Mouse (Mus musculus): ENCODE results near the gene Grm5. TPM values are rescaled to one million over a fixed set of nuclear protein-coding genes. Genes with fewer than 3 reads are reported as not detected.
A peak's percentile ranks its signal among the peaks of the same experiment; 100 is the strongest.

The Grm5 gene
- polyA plus RNA-seq (2014; fragmentation: Nextera tagmentation; extraction: Ambion mirVana) = 0.23 and 0.50 TPM in 2 replicates

- H3K9ac ChIP-seq (ENCODE audit: low read length) = peak within 1 kb of the TSS; percentile 51
- H3K4me2 ChIP-seq = peak within 1 kb of the TSS; percentile 78
- 20% methylated on average over 2 of the region's 2 CpGs for WGBS
- no peaks in the 10 kb centered on the region for H3K9me3 ChIP-seq (ENCODE audit: control insufficient read depth, low read length)
- DNase-seq (ENCODE audit: low spot score, missing footprints) (no peak), ATAC-seq (ENCODE audit: low FRiP score) (no peak; the same call in 1 of the 2 replicates)
- H3K4me3 ChIP-seq (ENCODE audit: low read depth, low read length) = peak within 1 kb of the TSS; percentile 36
- no peaks in the 10 kb centered on the region for H3K36me3 ChIP-seq (ENCODE audit: control insufficient read depth, insufficient read depth, low read length)
- H3K27ac ChIP-seq (ENCODE audit: low read depth, low read length) = no peak within 1 kb of the TSS
- H3K27me3 ChIP-seq (ENCODE audit: control insufficient read depth, insufficient read depth, low read length) = peaks cover 4% of the 10 kb centered on the region; the same call in 1 of the 2 replicates
- H3K4me1 ChIP-seq (ENCODE audit: control insufficient read depth, insufficient read depth, low read length) = peaks cover 3% of the 10 kb centered on the region; the same call in 1 of the 2 replicates
Measured at GRCm38 (mm10) chr7:87583868-87584267, at the start of gene Grm5. Gene Grm5, plus strand, starts transcription at chr7:87584168.

GRCm38 (mm10) chr7:87539031-87539430 lies 44.9 kb upstream of the Grm5 start:
- Histone ChIP-seq H3K4me1 (ENCODE audit: control insufficient read depth, insufficient read depth, low read length) (no peaks in the 10 kb centered on the region), H3K27me3 (ENCODE audit: control insufficient read depth, insufficient read depth, low read length) (no peaks in the 10 kb centered on the region)
- ATAC-seq (ENCODE audit: low FRiP score) = no peak

GRCm38 (mm10) chr7:87565300-87565699 lies 18.7 kb upstream of the Grm5 start:
- ATAC-seq (ENCODE audit: low FRiP score) (no peak), DNase-seq (ENCODE audit: low spot score, missing footprints) (no peak)
- WGBS = 56% methylated on average over 1 of the region's 1 CpGs
- H3K4me2 ChIP-seq = no peak overlapping the region
- no peak overlapping the region for H3K9ac ChIP-seq (ENCODE audit: low read length)
- no peaks in the 10 kb centered on the region for H3K4me1 ChIP-seq (ENCODE audit: control insufficient read depth, insufficient read depth, low read length)
- no peaks in the 10 kb centered on the region for H3K27me3 ChIP-seq (ENCODE audit: control insufficient read depth, insufficient read depth, low read length)
- no peaks in the 10 kb centered on the region for H3K36me3 ChIP-seq (ENCODE audit: control insufficient read depth, insufficient read depth, low read length)
- H3K27ac ChIP-seq (ENCODE audit: low read depth, low read length) = no peak overlapping the region
- H3K9me3 ChIP-seq (ENCODE audit: control insufficient read depth, low read length) = no peaks in the 10 kb centered on the region
- no peak overlapping the region for H3K4me3 ChIP-seq (ENCODE audit: low read depth, low read length)

More at GRCm38 (mm10) chr7:87539031-87539430, 44.9 kb upstream of the Grm5 start:
- no peaks in the 10 kb centered on the region for H3K9me3 ChIP-seq (ENCODE audit: control insufficient read depth, low read length)
- no peaks in the 10 kb centered on the region for H3K36me3 ChIP-seq (ENCODE audit: control insufficient read depth, insufficient read depth, low read length)
- no peak overlapping the region for H3K4me3 ChIP-seq (ENCODE audit: low read depth, low read length)
- DNase-seq (ENCODE audit: low spot score, missing footprints) = no peak
- H3K27ac ChIP-seq (ENCODE audit: low read depth, low read length) = no peak overlapping the region
- no peak overlapping the region for H3K4me2 ChIP-seq
- no peak overlapping the region for H3K9ac ChIP-seq (ENCODE audit: low read length)

- Histone ChIP-seq H3K4me2 (no peak overlapping the region), H3K27ac (ENCODE audit: low read depth, low read length) (no peak overlapping the region), H3K27me3 (ENCODE audit: control insufficient read depth, insufficient read depth, low read length) (no peaks in the 10 kb centered on the region), H3K4me3 (ENCODE audit: low read depth, low read length) (no peak overlapping the region), H3K9ac (ENCODE audit: low read length) (no peak overlapping the region), H3K9me3 (ENCODE audit: control insufficient read depth, low read length) (no peaks in the 10 kb centered on the region), H3K4me1 (ENCODE audit: control insufficient read depth, insufficient read depth, low read length) (no peaks in the 10 kb centered on the region), H3K36me3 (ENCODE audit: control insufficient read depth, insufficient read depth, low read length) (no peaks in the 10 kb centered on the region)
- ATAC-seq (ENCODE audit: low FRiP score) (peak; percentile 75; the same call in 1 of the 2 replicates), DNase-seq (ENCODE audit: low spot score, missing footprints) (peak; percentile 87)
Measured at GRCm38 (mm10) chr7:87566476-87566875, 17.5 kb upstream of the Grm5 start.

- under 1% methylated on average over 28 of the region's 28 CpGs for WGBS
- Histone ChIP-seq H3K9ac (ENCODE audit: low read length) (peak overlapping the region; percentile 51), H3K27ac (ENCODE audit: low read depth, low read length) (no peak overlapping the region), H3K4me1 (ENCODE audit: control insufficient read depth, insufficient read depth, low read length) (peaks cover 3% of the 10 kb centered on the region; the same call in 1 of the 2 replicates), H3K4me3 (ENCODE audit: low read depth, low read length) (peak overlapping the region; percentile 36), H3K27me3 (ENCODE audit: control insufficient read depth, insufficient read depth, low read length) (peaks cover 4% of the 10 kb centered on the region; the same call in 1 of the 2 replicates), H3K4me2 (peak overlapping the region; percentile 78), H3K36me3 (ENCODE audit: control insufficient read depth, insufficient read depth, low read length) (no peaks in the 10 kb centered on the region), H3K9me3 (ENCODE audit: control insufficient read depth, low read length) (no peaks in the 10 kb centered on the region)
- ATAC-seq (ENCODE audit: low FRiP score) (peak; percentile 97), DNase-seq (ENCODE audit: low spot score, missing footprints) (peak; percentile 94)
Measured at GRCm38 (mm10) chr7:87584281-87584701, 323 bp downstream of the Grm5 start.

DNA sequence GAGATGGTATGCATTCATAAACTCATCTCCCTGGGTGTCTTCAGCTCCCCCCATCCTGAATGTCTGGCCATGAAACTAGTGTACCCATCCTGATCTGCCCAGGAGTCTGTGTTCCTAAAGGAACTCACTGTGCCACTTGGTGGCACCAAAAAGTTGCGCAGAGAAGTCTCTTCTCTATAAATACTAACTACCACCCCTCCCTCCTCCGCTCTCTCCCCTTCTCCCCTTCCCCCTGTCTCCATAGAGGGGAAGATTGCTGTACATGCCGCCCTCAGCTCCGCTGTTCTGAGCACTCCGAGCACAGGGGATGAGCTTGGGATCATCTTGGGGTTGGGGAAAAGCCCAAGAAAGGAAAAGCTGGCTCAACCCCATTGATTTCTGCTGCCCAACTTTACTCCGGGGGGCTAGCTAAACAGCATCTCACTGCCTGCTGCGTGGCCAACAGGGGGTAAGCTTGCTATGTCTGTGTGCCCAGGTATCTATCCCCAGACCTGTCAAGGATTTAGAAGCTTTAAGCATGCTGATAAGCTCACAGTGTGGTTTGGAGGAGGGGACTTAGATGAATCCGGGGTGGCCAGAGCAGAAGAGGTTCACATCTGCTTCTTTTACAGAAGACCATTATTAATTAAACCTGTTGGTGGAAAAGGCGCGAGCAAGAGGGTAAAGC lies 2.4 kb downstream of the Grm5 start:
- Histone ChIP-seq H3K27me3 (ENCODE audit: control insufficient read depth, insufficient read depth, low read length) (peaks cover 4% of the 10 kb centered on the region; the same call in 1 of the 2 replicates), H3K27ac (ENCODE audit: low read depth, low read length) (no peak overlapping the region), H3K9ac (ENCODE audit: low read length) (no peak overlapping the region), H3K36me3 (ENCODE audit: control insufficient read depth, insufficient read depth, low read length) (no peaks in the 10 kb centered on the region), H3K9me3 (ENCODE audit: control insufficient read depth, low read length) (no peaks in the 10 kb centered on the region), H3K4me1 (ENCODE audit: control insufficient read depth, insufficient read depth, low read length) (peaks cover 3% of the 10 kb centered on the region; the same call in 1 of the 2 replicates), H3K4me2 (no peak overlapping the region), H3K4me3 (ENCODE audit: low read depth, low read length) (no peak overlapping the region)
- no peak for DNase-seq (ENCODE audit: low spot score, missing footprints)
- ATAC-seq (ENCODE audit: low FRiP score) = no peak
- 10% methylated on average over 10 of the region's 10 CpGs for WGBS

GRCm38 (mm10) chr7:87587976-87588375 lies 4.0 kb downstream of the Grm5 start:
- Histone ChIP-seq H3K36me3 (ENCODE audit: control insufficient read depth, insufficient read depth, low read length) (no peaks in the 10 kb centered on the region), H3K27ac (ENCODE audit: low read depth, low read length) (no peak overlapping the region), H3K4me1 (ENCODE audit: control insufficient read depth, insufficient read depth, low read length) (peaks cover 3% of the 10 kb centered on the region; the same call in 1 of the 2 replicates), H3K27me3 (ENCODE audit: control insufficient read depth, insufficient read depth, low read length) (peaks cover 4% of the 10 kb centered on the region; the same call in 1 of the 2 replicates), H3K4me3 (ENCODE audit: low read depth, low read length) (no peak overlapping the region), H3K4me2 (no peak overlapping the region), H3K9me3 (ENCODE audit: control insufficient read depth, low read length) (no peaks in the 10 kb centered on the region), H3K9ac (ENCODE audit: low read length) (no peak overlapping the region)
- WGBS = 31% methylated on average over 1 of the region's 1 CpGs
- ATAC-seq (ENCODE audit: low FRiP score) (no peak), DNase-seq (ENCODE audit: low spot score, missing footprints) (no peak)

DNA sequence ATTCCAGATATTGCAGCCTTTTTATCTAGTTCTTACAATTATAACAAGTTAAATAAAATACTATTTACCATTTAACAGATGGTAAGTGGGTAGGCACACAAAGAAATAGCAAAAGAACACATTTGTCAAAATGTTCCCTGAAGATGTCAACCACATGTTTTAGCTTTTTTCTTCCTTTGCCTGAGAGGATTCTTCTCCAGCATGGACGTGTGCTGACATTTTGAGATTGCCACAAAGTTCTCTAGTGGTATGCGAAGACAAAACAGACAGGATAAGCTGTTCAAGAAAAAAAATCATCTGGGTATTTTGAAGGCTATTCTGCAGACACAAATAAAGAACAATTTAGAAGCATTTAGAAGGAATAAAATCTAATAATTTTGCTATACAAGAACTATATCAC lies 42.3 kb downstream of the Grm5 start:
- H3K27ac ChIP-seq (ENCODE audit: low read depth, low read length) = no peak overlapping the region
- DNase-seq (ENCODE audit: low spot score, missing footprints) (no peak), ATAC-seq (ENCODE audit: low FRiP score) (no peak)
- no peak overlapping the region for H3K4me2 ChIP-seq
- 86% methylated on average over 2 of the region's 2 CpGs for WGBS
- no peak overlapping the region for H3K4me3 ChIP-seq (ENCODE audit: low read depth, low read length)
- no peaks in the 10 kb centered on the region for H3K9me3 ChIP-seq (ENCODE audit: control insufficient read depth, low read length)
- H3K9ac ChIP-seq (ENCODE audit: low read length) = no peak overlapping the region
- no peaks in the 10 kb centered on the region for H3K36me3 ChIP-seq (ENCODE audit: control insufficient read depth, insufficient read depth, low read length)
- no peaks in the 10 kb centered on the region for H3K4me1 ChIP-seq (ENCODE audit: control insufficient read depth, insufficient read depth, low read length)
- H3K27me3 ChIP-seq (ENCODE audit: control insufficient read depth, insufficient read depth, low read length) = no peaks in the 10 kb centered on the region

- Histone ChIP-seq H3K4me1 (ENCODE audit: control insufficient read depth, insufficient read depth, low read length) (no peaks in the 10 kb centered on the region), H3K27ac (ENCODE audit: low read depth, low read length) (no peak overlapping the region), H3K9me3 (ENCODE audit: control insufficient read depth, low read length) (no peaks in the 10 kb centered on the region), H3K4me2 (no peak overlapping the region), H3K4me3 (ENCODE audit: low read depth, low read length) (no peak overlapping the region), H3K27me3 (ENCODE audit: control insufficient read depth, insufficient read depth, low read length) (no peaks in the 10 kb centered on the region), H3K36me3 (ENCODE audit: control insufficient read depth, insufficient read depth, low read length) (no peaks in the 10 kb centered on the region), H3K9ac (ENCODE audit: low read length) (no peak overlapping the region)
- no peak for ATAC-seq (ENCODE audit: low FRiP score)
- no peak for DNase-seq (ENCODE audit: low spot score, missing footprints)
- 66% methylated on average over 1 of the region's 1 CpGs for WGBS
Measured at GRCm38 (mm10) chr7:87635530-87635929, 51.6 kb downstream of the Grm5 start.

All from midbrain, embryonic 11.5 days (tissue).